Mouse (Mus musculus) brain, embryonic 14.5 days (tissue): Measurements from ENCODE around the gene Eml2.
"Not testable (repeated sequence)": the region's sequence is repeated elsewhere in the genome, so short reads cannot be mapped to it uniquely, and the experiment has no call there.

Source experiments
- CTCF ChIP-seq: fragments of 200-500 bp; IDR thresholded peaks from 2 replicates; pipeline ENCODE4 v1.5.1; 2012; ENCODE audit warnings: inconsistent platforms, mild to moderate bottlenecking, moderate library complexity, borderline replicate concordance; ENCODE audit not compliant: insufficient read depth, insufficient read length; ENCODE audit errors: extremely low read depth
- POLR2A ChIP-seq: fragments of 200-500 bp; IDR thresholded peaks from 2 replicates; pipeline ENCODE4 v1.6.1; 2012; ENCODE audit warnings: mild to moderate bottlenecking, inconsistent platforms, borderline replicate concordance; ENCODE audit not compliant: poor library complexity, insufficient read depth, insufficient read length, severe bottlenecking; ENCODE audit errors: extremely low read depth

GRCm38 (mm10) chr7:19151121-19151520 is 25.1 kb upstream of the Eml2 start:
- not testable (repeated sequence) for TF ChIP-seq CTCF, POLR2A
